In the genomic region with DNA sequence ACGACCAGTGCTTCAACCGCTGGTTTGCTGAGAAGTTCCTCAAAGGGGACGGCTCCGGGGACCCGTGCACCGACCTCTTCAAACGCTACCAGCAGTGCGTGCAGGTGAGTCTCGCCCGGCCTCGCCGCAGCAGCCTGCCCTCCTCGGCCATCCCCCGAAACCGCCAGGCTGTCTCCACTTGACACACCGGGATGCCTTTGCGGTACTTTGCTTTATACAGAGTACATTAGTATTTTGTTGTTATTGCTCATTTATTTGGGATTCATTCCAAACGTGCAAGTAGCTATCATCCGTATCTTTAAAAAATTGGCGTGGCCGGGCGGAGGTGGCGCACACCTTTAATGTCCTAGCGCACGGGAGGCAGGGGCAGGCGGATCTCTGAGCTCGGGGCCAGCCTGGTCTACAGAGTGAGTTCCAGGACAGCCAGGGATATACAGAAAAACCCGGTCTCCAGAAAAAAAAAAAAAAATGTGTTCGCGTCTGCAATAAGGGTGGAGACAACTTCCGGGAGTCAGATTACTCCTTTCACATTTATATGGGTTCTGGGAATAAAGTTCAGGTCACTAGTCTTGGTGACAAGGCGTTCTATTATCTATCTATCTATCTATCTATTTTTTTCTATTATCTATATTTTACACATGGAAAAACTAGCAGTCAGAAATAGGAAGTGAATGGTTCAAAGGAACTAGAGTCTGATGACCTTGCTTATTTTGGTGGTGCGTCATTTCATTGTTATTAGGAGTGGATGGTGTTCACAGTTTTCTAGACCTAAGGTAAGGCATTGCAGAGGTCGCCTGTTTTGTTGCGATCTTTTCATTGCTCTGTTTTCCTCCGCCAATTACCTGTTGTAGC, we compare ENCODE assay signal across 8 mouse cellular contexts. TPM values are rescaled to one million over a fixed set of nuclear protein-coding genes. Genes with fewer than 3 reads are reported as not detected.
A peak's percentile ranks its signal among the peaks of the same experiment; 100 is the strongest.
DNase-seq lines count a peak whose midpoint lies in the region; ATAC-seq lines count a peak whose summit lies in the region.

No protein-coding gene starts in this region.

- H3K36me3 ChIP-seq in forebrain, embryonic 12.5 days (replicated peaks) = peaks cover 53% of the 10 kb centered on the region
- peaks cover 62% of the 10 kb centered on the region for H3K36me3 ChIP-seq in liver, embryonic 13.5 days

- intact Hi-C loops in left cerebral cortex, postnatal 25 days (cut with DNase I) = loop anchor here (2.0 kb wide), 1 partner anchor 41 kb away; the partner anchor contains the start of gene Dynll1

- peak overlapping the region; percentile 87 for H3K4me3 ChIP-seq in forebrain, embryonic 12.5 days (replicated peaks)
- peak overlapping the region; percentile 88 for H3K4me3 ChIP-seq in liver, embryonic 13.5 days (replicated peaks)

- no peaks in the 10 kb centered on the region for H3K9me3 ChIP-seq in forebrain, embryonic 12.5 days
- no peaks in the 10 kb centered on the region for H3K9me3 ChIP-seq in liver, embryonic 13.5 days (replicated peaks)

- peak overlapping the region; percentile 87 for H3K9ac ChIP-seq in forebrain, embryonic 12.5 days
- H3K9ac ChIP-seq in liver, embryonic 13.5 days = peak overlapping the region; percentile 94

- H3K27ac ChIP-seq in forebrain, embryonic 12.5 days = peak overlapping the region; percentile 80
- H3K27ac ChIP-seq in liver, embryonic 13.5 days = peak overlapping the region; percentile 90

- H3K4me1 ChIP-seq in forebrain, embryonic 12.5 days = peaks cover 24% of the 10 kb centered on the region
- H3K4me1 ChIP-seq in liver, embryonic 13.5 days (replicated peaks) = peaks cover 58% of the 10 kb centered on the region

- 13% methylated on average over 36 of the region's 36 CpGs for WGBS in forebrain, embryonic 12.5 days
- WGBS in liver, embryonic 13.5 days (ENCODE audit: insufficient replicate concordance) = 6% methylated on average over 36 of the region's 36 CpGs

- 0 out of 2 replicates have a peak, but pooled peaks have one; percentile 32 for ATAC-seq in frontal cortex, adult (ENCODE audit: low TSS enrichment)
- peak; percentile 72; the same call in 1 of the 2 replicates for ATAC-seq in forebrain, embryonic 12.5 days (ENCODE audit: low FRiP score)
- ATAC-seq in liver, embryonic 13.5 days (ENCODE audit: low read depth) = peak; percentile 60

- no peaks in the 10 kb centered on the region for H3K27me3 ChIP-seq in forebrain, embryonic 12.5 days
- H3K27me3 ChIP-seq in liver, embryonic 13.5 days = no peaks in the 10 kb centered on the region

- peak overlapping the region; percentile 73 for H3K4me2 ChIP-seq in forebrain, embryonic 12.5 days
- H3K4me2 ChIP-seq in liver, embryonic 13.5 days = peak overlapping the region; percentile 85

- DNase-seq in frontal cortex, adult 2 months (ENCODE audit: extremely low spot score in 1 of 2, low spot score in 1 of 2) = no peak
- DNase-seq in 416B (ENCODE audit: low read depth) = peak; percentile 33
- no peak for DNase-seq in liver, embryonic 13.5 days
- DNase-seq in embryo, embryonic 10 days (ENCODE audit: low spot score) = no peak
- DNase-seq in left cerebral cortex, postnatal 25 days (ENCODE audit: low spot score in 2 of 2) = no peak
- no peak for DNase-seq in right cerebral cortex, postnatal 10 days (ENCODE audit: low spot score in 2 of 2)

RNA-seq across cellular contexts. Expression of gene Triap1, which starts 0.5 kb away (rescaled TPM):
- polyA plus RNA-seq in frontal cortex, adult 2 months (2012; rRNA removed) = 22.2 and 24.1 TPM in 2 replicates
- polyA plus RNA-seq in forebrain, embryonic 12.5 days (2016; fragmentation: Nextera tagmentation; extraction: Ambion mirVana) = 54.5 and 55.6 TPM in 2 replicates
- polyA plus RNA-seq in liver, embryonic 13.5 days (2015; fragmentation: Nextera tagmentation; extraction: Ambion mirVana) = 40.4 and 41.5 TPM in 2 replicates
- total RNA-seq in left cerebral cortex, postnatal 25 days (2021) = 10 to 100 TPM; 27.0 to 29.0 TPM

RNA-seq across cellular contexts. Expression of gene Gatc, which starts 0.6 kb away (rescaled TPM):
- polyA plus RNA-seq in frontal cortex, adult 2 months (2012; rRNA removed) = 32.8 and 33.0 TPM in 2 replicates
- 41.5 and 42.1 TPM in 2 replicates for polyA plus RNA-seq in forebrain, embryonic 12.5 days (2016; fragmentation: Nextera tagmentation; extraction: Ambion mirVana)
- 13.0 and 19.0 TPM in 2 replicates for polyA plus RNA-seq in liver, embryonic 13.5 days (2015; fragmentation: Nextera tagmentation; extraction: Ambion mirVana)
- 10 to 100 TPM; 19.9 to 20.9 TPM for total RNA-seq in left cerebral cortex, postnatal 25 days (2021)

RNA-seq across cellular contexts. Expression of gene Cox6a1, which starts 7.2 kb away (rescaled TPM):
- 2,228 and 3,541 TPM in 2 replicates for polyA plus RNA-seq in frontal cortex, adult 2 months (2012; rRNA removed)
- 728 and 759 TPM in 2 replicates for polyA plus RNA-seq in forebrain, embryonic 12.5 days (2016; fragmentation: Nextera tagmentation; extraction: Ambion mirVana)
- polyA plus RNA-seq in liver, embryonic 13.5 days (2015; fragmentation: Nextera tagmentation; extraction: Ambion mirVana) = 735 and 795 TPM in 2 replicates
- total RNA-seq in left cerebral cortex, postnatal 25 days (2021) = 100 to 1,000 TPM; 793 to 810 TPM

RNA-seq across cellular contexts. Expression of gene Srsf9, which starts 14.6 kb away (rescaled TPM):
- polyA plus RNA-seq in frontal cortex, adult 2 months (2012; rRNA removed) = 67.9 and 79.2 TPM in 2 replicates
- polyA plus RNA-seq in forebrain, embryonic 12.5 days (2016; fragmentation: Nextera tagmentation; extraction: Ambion mirVana) = 353 and 383 TPM in 2 replicates
- 130 and 143 TPM in 2 replicates for polyA plus RNA-seq in liver, embryonic 13.5 days (2015; fragmentation: Nextera tagmentation; extraction: Ambion mirVana)
- total RNA-seq in left cerebral cortex, postnatal 25 days (2021) = 10 to 100 TPM; 71.0 to 77.6 TPM

RNA-seq across cellular contexts. Expression of gene Dynll1, which starts 40.7 kb away (rescaled TPM):
- 637 and 750 TPM in 2 replicates for polyA plus RNA-seq in frontal cortex, adult 2 months (2012; rRNA removed)
- polyA plus RNA-seq in forebrain, embryonic 12.5 days (2016; fragmentation: Nextera tagmentation; extraction: Ambion mirVana) = 1,436 and 1,463 TPM in 2 replicates
- polyA plus RNA-seq in liver, embryonic 13.5 days (2015; fragmentation: Nextera tagmentation; extraction: Ambion mirVana) = 744 and 768 TPM in 2 replicates
- total RNA-seq in left cerebral cortex, postnatal 25 days (2021) = 100 to 1,000 TPM; 713 to 752 TPM
